Mouse (Mus musculus) cerebellum, postnatal 10 days (tissue): ENCODE data around the gene Spred3.

Experiments used
- DNase-seq, 2 experiments: peaks; one replicate each; pipeline ENCODE4 v3.0.0; 2021; ENCODE audit warnings: mixed read lengths in 2 of 2

Spred3 gene

DNA sequence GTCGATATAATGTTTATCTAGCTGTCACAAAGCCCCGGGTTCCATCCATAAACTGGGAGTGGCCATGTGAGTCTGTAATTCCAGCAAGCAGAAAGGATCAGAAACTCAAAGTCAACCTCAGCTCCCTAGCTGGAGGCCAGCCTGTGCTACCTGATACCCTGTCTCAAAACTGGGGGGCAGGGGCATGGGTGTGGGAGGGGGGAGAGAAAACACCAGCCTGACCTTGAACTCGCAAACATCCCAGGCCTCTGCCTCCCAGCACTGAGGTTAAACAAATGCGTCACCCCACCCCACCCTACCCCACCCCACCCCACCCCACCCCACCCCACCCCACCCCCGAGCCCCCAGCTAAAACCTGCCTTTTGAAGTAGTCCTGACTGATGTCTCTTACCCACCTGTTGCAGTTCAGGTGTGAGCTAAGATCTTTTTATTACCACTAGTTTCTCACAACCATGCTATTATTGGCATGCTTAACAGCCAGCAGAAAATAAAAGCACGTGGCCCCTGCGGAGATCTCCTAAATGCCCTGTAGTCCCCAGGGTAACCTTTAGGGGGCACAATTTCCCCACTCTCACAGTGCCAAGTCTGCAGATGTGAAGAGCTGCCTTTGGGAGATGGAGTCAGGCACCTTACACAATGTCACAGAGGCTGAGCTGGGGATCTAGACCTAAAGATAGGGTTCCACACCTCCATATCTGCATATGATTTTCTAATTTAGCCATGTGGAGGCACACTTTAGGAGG, 43.9 kb downstream of the Spred3 start:
- DNase-seq: peak; percentile 33 to 36

DNA sequence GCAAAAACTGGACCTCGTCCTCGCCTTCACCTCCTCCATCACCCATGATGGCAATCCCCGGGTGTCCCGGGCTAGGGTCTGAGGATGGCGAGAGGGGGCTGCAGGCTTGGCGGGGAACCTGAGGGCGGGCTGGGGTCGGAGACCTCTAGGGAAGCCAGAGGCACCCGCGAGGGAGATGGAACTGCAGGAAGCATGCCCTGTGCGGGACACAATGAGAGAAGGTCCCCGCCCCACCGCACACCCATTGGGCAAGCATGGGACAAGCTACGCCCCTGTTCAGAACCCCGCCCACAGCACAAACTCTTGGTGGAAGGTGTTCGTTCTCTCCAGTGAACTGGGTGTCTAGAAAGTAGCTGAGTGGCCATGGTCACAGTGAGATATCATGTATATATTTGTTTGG, 45.2 kb downstream of the Spred3 start, which contains the start of gene Ryr1:
TSS of gene Ryr1 (minus strand) at position 210 of the 400 bp plus-strand sequence.
- peak; percentile 32 to 44 for DNase-seq

DNA sequence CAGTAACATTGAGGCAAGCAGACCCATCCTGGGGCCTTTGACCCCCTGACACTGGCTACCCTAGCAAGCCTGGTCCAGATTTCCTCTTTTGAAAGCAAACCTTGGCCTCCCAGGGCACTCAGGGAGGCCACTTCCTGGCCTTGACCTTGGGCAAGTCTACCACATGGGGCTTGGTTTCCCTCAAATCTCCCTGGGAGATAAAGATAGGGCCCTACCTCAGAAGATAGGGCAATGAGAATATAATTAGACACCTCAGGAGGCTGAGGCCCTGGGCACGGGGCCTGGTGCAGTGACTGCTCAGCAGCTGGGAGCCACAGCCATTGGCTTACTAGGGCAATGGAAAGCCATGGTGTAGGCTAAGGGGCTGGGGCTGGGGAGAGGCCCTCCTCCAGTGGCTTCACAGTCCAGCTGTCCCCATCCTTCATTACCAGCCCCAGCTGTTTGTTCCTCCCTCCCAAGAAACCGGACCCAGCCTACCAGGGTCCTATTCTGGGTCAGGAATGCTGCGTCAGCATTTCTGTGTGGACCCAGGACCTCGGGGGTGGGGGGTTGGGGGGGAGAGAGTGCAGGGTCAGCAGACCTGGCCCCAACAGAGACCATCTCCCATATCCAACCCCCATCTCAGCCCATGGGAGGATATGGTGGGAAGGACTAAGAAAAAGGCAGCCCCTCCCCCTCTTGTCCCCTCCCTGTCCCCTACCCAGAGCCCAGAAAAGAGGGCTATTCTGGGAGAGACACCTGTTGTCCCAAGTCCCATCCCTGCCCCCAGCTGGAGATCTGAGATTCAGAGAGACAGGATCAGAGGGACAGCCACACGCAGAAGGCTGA, 46.5 kb downstream of the Spred3 start:
- no peak for DNase-seq

DNA sequence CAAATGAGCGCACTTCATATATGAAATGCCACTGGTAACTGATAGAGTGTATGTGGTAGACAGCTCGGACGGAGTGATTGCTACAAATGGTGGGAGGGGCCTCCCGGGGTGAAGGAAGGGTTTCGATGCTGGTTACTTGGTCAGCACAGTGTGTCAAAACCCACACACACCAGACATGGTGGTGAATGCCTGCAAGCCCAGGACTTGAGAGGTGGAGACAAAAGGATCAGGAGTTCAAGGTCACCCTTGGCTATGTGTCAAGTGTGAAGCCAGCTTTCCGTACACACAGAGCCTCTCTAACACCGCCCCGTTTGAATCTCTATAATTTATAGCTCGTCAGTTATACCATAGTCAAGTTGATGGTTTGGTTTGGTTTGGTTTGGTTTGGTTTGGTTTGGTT, 47.4 kb downstream of the Spred3 start:
- no peak for DNase-seq

DNA sequence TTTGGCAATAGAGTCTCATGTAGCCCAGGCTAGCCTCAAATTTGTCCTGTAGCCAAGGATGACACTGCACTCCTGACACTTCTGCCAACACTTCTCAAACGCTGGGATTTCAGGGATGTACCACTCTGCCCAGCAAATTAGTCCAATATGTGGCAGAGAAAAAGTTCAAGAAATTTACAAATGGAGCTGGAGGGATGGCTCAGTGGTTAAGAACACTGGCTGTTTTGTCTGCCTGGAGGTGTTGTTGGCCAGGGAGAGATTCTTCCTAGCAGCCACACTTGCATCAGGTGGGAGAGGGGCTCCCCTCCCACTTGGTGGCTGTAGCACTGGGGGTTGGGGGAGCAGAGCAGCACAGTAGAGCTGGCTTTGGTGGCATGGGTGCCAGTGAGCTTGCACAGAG, 50.7 kb downstream of the Spred3 start:
- DNase-seq: no peak

DNA sequence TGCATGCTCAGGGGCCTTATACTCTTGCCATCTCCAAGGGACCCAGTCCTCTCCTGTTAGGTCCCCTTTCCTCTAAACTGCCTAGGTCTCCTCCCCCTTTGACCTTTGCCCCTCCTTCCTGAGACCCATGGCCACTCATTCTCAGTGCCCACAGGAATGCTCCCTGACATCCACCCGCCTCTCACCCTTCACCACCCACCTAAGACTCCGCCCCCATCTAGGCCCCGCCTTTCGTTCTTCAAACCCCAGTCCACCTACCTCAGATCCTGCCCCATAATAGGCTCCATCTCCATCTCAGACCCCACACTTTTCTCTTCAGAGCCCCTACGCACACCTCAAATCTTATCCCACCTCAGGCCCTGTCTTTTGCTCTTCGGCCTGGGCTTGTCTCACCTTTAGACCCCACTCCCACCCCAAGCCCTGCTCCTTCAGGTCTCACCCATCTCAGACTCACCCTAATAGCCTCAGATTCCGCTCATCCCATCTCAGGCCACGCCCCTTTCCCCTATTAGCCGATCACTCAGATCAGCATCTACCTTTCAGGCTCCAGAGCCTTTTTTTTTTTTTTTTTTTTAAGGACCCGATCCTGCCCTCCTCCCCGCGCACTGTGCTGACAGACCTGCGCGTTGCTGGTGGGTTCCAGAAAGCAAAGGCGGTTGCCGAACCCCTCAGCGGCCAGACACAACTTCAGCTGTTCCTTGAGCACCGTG, 51.9 kb downstream of the Spred3 start:
- no peak for DNase-seq

DNA sequence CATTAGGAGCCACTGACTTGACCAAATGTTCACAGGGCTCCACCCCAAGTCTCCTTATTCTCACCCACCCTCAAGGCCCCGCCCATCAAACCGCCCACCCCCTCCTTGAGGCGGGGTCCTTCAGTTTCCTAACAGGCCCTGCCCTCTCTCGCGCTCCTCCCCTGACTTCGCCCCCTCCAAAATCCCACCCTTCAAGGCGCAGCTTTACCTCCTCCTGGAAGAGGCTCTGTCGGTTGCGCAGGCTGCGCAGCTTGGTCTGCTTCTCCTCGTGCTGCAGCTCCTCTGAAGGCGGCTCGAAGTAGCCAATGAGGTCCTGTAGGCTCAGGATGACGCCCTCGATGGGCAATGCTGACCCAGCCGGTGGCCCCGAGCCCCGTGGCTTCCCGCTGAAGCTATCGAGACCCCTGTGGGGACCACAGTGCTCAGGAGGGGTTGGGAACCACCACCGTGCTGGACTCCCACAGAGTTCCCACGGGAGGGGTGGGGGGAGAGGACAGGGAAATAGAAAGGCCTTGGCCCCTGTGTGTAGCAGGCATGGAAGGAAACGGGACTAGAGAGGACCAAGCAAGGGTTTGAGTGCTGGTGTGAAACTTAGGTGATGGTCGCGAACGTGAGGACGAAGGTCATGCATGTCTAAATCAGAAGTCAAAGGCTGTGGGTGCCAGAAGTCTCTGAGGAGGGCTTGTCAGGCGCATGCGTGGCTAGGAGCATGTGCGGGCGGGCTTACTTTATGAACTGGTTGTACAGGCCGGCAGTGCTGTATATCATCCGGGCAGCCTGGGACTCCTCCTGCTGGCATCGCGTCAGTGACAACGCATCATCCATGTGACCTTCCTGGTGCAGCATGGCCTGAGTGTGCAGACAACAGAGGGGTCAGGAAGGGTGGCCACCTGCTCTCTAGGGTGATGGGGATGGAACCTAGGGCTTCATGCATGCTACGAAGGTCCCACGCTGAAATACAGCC, 60.9 kb downstream of the Spred3 start:
- DNase-seq: peak; percentile 72 to 82
